Mouse (Mus musculus) heart, adult 2 months (tissue): ENCODE results near the gene Plcg2.

ENCODE experiments used
- CTCF ChIP-seq: fragments of 200-600 bp; IDR thresholded peaks from 2 replicates; pipeline ENCODE4 v1.8.1; 2022; ENCODE audit warnings: antibody characterized with exemption, mild to moderate bottlenecking, moderate library complexity
- EP300 ChIP-seq: fragments of 200-500 bp; IDR thresholded peaks from 2 replicates; pipeline ENCODE4 v1.6.1; 2011; ENCODE audit warnings: low read depth, low read length, control low read depth; ENCODE audit not compliant: insufficient read depth

DNA sequence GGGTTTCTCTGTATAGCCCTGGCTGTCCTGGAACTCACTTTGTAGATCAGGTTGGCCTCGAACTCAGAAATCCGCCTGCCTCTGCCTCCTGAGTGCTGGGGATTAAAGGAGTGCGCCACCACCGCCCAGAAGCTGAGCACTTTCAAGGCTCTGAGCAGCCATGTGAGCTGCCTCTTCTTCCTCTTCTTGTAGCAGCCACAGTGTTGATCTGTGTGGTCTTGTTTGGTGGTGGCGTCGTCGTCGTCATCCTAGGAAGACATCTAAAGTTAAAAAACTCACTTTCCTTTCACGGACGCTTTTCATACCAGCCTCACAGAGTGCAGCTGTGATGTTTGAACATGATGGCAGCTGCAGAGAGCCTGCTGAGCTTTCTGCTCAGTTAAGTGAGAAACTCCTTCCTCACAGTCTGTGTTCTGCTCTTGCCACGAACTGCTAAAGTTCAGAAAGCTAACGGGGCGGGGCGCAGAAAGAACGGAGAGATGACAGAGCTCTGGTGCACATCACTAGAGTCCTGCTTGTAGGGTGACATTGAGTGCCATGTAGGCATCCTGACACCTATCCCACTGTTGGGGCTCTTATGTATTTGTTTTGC, 34.4 kb downstream of the Plcg2 start:
- TF ChIP-seq EP300 (no peak), CTCF (no peak)
